Mouse (Mus musculus) ES-E14 (cell line): Measurements from ENCODE around the gene Zfp282. TPM values are rescaled to one million over a fixed set of nuclear protein-coding genes. Genes with fewer than 3 reads are reported as not detected.

ENCODE experiments used
- DNase-seq: peaks from one replicate; pipeline ENCODE4 v3.0.0-alpha.2; 2013; ENCODE audit warnings: low read depth, low spot score
- H3K27ac ChIP-seq: 2 replicates; pipeline ENCODE4 v1.5.1; 2012; ENCODE audit warnings: low read depth, mild to moderate bottlenecking, low read length, moderate library complexity, mixed read lengths; ENCODE audit not compliant: poor library complexity, insufficient read depth, severe bottlenecking
- H3K36me3 ChIP-seq: 2 replicates; pipeline ENCODE4 v1.6.1; 2012; ENCODE audit warnings: mild to moderate bottlenecking, low read length, moderate library complexity, mixed read lengths; ENCODE audit not compliant: control insufficient read depth, poor library complexity, insufficient read depth, severe bottlenecking
- H3K4me1 ChIP-seq, 2 experiments: fragments of 150-350 bp in 1 of 2; sonication (generic) in 1 of 2; 2 replicates each; pipeline ENCODE4 v1.6.1; 2012; ENCODE audit warnings: low read length in 2 of 2, mild to moderate bottlenecking in 1 of 2, mixed read lengths in 1 of 2; ENCODE audit not compliant: control insufficient read depth in 2 of 2, insufficient read depth in 2 of 2, poor library complexity in 1 of 2
- H3K4me3 ChIP-seq, 2 experiments: fragments of 150-350 bp in 1 of 2; sonication (generic) in 1 of 2; 2 replicates each; pipeline ENCODE4 v1.5.1; 2012; ENCODE audit warnings: low read length in 2 of 2, low read depth in 1 of 2, mild to moderate bottlenecking in 1 of 2, mixed read lengths in 1 of 2; ENCODE audit not compliant: insufficient read depth in 1 of 2, poor library complexity in 1 of 2, severe bottlenecking in 1 of 2
- H3K9ac ChIP-seq: 2 replicates; pipeline ENCODE4 v1.6.1; 2012; ENCODE audit warnings: low read depth, mild to moderate bottlenecking, low read length, mixed read lengths; ENCODE audit not compliant: poor library complexity, insufficient read depth, severe bottlenecking
- H3K9me3 ChIP-seq: fragments of 150-350 bp; sonication (generic); 2 replicates; pipeline ENCODE4 v1.6.1; 2012; ENCODE audit warnings: low read depth, mild to moderate bottlenecking, low read length; ENCODE audit not compliant: control insufficient read depth, insufficient read depth
- CHD2 ChIP-seq: IDR thresholded peaks from 2 replicates; pipeline ENCODE4 v1.6.1; 2014; ENCODE audit warnings: mild to moderate bottlenecking, low read depth, low read length, inconsistent platforms
- HCFC1 ChIP-seq: IDR thresholded peaks from 2 replicates; pipeline ENCODE4 v1.6.1; 2012; ENCODE audit warnings: low read length, inconsistent platforms, borderline replicate concordance; ENCODE audit not compliant: insufficient read depth
- MAFK ChIP-seq: IDR thresholded peaks from 2 replicates; pipeline ENCODE4 v1.6.1; 2014; ENCODE audit warnings: mild to moderate bottlenecking, low read depth, low read length, inconsistent platforms; ENCODE audit not compliant: insufficient read depth
- ZC3H11A ChIP-seq: IDR thresholded peaks from 2 replicates; pipeline ENCODE4 v1.6.1; 2012; ENCODE audit warnings: low read depth, mild to moderate bottlenecking, inconsistent platforms, low read length, borderline replicate concordance
- ZNF384 ChIP-seq: IDR thresholded peaks from 2 replicates; pipeline ENCODE4 v1.6.1; 2012; ENCODE audit warnings: low read depth, low read length, inconsistent platforms
- in situ Hi-C, 2 experiments: fragments of 600-800 bp; cut with MboI; formaldehyde crosslinking; loops; one replicate each; pipeline ENCODE4 v1.15.1; 2025; ENCODE audit warnings: low sequenced_read_pairs in 2 of 2, inconsistent platforms in 1 of 2; ENCODE audit not compliant: unreplicated experiment in 2 of 2
- total RNA-seq: library from RNA; depleted of rRNA; stranded (reverse); fragments of 300-350 nt; gene quantifications from 2 replicates; pipeline ENCODE4 v1.2.3, GENCODE M21; 2012

Gene Zfp282
- total RNA-seq, 1 experiment: 6.3 TPM

- Histone ChIP-seq H3K36me3 (no peaks in the 10 kb centered on the region; the same call in 1 of the 2 replicates), H3K27ac (no peak overlapping the region), H3K9me3 (no peaks in the 10 kb centered on the region), H3K4me3 (no peak overlapping the region), H3K4me1 (no peaks in the 10 kb centered on the region), H3K9ac (no peak overlapping the region)
- DNase-seq: no peak
- in situ Hi-C loops: no loop called here
- TF ChIP-seq HCFC1 (no peak), CHD2 (no peak), MAFK (no peak), ZNF384 (no peak), ZC3H11A (no peak)
These were observed 2.2 kb downstream of the Zfp282 start for GRCm38 (mm10) chr6:47879049-47879716.

DNA sequence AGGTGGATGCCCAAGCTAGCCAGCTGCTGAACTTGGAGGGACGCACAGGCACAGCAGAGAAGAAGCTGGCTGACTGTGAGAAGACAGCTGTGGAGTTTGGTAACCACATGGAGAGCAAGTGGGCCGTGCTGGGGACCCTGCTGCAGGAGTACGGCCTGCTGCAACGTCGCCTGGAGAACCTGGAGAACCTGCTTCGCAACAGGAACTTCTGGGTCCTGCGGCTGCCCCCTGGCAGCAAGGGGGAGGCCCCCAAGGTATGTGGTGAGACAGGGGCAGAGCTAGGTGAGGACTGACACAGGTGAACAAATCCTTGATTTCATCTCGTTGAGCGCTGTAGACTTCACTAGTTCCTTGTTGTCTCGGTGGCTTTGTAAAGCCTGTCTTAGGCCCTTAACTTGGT, 3.2 kb downstream of the Zfp282 start:
- no peak overlapping the region for H3K9ac ChIP-seq
- H3K4me3 ChIP-seq: no peak overlapping the region
- TF ChIP-seq CHD2: no peak
- no peak for TF ChIP-seq HCFC1
- no peak for TF ChIP-seq MAFK
- no peak for TF ChIP-seq ZC3H11A
- TF ChIP-seq ZNF384: no peak
- no peak for DNase-seq
- no peak overlapping the region for H3K27ac ChIP-seq
- in situ Hi-C loops: no loop called here
- H3K4me1 ChIP-seq: no peaks in the 10 kb centered on the region
- no peaks in the 10 kb centered on the region for H3K9me3 ChIP-seq
- H3K36me3 ChIP-seq: no peaks in the 10 kb centered on the region; the same call in 1 of the 2 replicates

GRCm38 (mm10) chr6:47888812-47889383, 11.9 kb downstream of the Zfp282 start:
- Histone ChIP-seq H3K36me3 (no peaks in the 10 kb centered on the region; the same call in 1 of the 2 replicates), H3K27ac (no peak overlapping the region), H3K4me3 (no peak overlapping the region), H3K4me1 (no peaks in the 10 kb centered on the region), H3K9ac (no peak overlapping the region), H3K9me3 (no peaks in the 10 kb centered on the region)
- DNase-seq: no peak
- TF ChIP-seq HCFC1 (no peak), CHD2 (no peak), ZC3H11A (no peak), ZNF384 (no peak), MAFK (no peak)
- in situ Hi-C loops: no loop called here

- H3K4me1 ChIP-seq: no peaks in the 10 kb centered on the region
- TF ChIP-seq HCFC1 (no peak), ZC3H11A (no peak), CHD2 (no peak), MAFK (no peak), ZNF384 (no peak)
- H3K9ac ChIP-seq: no peak overlapping the region
- no peak for DNase-seq
- no peaks in the 10 kb centered on the region for H3K36me3 ChIP-seq
- H3K27ac ChIP-seq: no peak overlapping the region
- no peak overlapping the region for H3K4me3 ChIP-seq
- H3K9me3 ChIP-seq: no peaks in the 10 kb centered on the region
- in situ Hi-C loops: no loop called here
These were observed 22.4 kb downstream of the Zfp282 start for GRCm38 (mm10) chr6:47899416-47899815.
